Mouse (Mus musculus) liver, embryonic 12.5 days (tissue): ENCODE measurements around the gene Olfr1496. TPM values are rescaled to one million over a fixed set of nuclear protein-coding genes. Genes with fewer than 3 reads are reported as not detected.
"Not testable (repeated sequence)": the region's sequence is repeated elsewhere in the genome, so short reads cannot be mapped to it uniquely, and the experiment has no call there.

Experiments
- ATAC-seq: fragments of 200-750 bp; cut with Nextera tagmentation; 2 replicates; pipeline ENCODE4 v1.8.0; 2017; ENCODE audit warnings: moderate number of reproducible peaks, mild to moderate bottlenecking, moderate library complexity
- H3K27ac ChIP-seq: fragments of 300-500 bp; sonication (generic); 2 replicates; pipeline ENCODE4 v1.5.1; 2016; ENCODE audit warnings: mild to moderate bottlenecking
- H3K27me3 ChIP-seq: fragments of 300-500 bp; sonication (generic); replicated peaks from 2 replicates; pipeline ENCODE4 v1.6.1; 2016; ENCODE audit warnings: mild to moderate bottlenecking, moderate library complexity
- H3K36me3 ChIP-seq: fragments of 300-500 bp; sonication (generic); 2 replicates; pipeline ENCODE4 v1.6.1; 2016; ENCODE audit warnings: mild to moderate bottlenecking, moderate library complexity
- H3K4me1 ChIP-seq: fragments of 300-500 bp; sonication (generic); 2 replicates; pipeline ENCODE4 v1.6.1; 2016
- H3K4me2 ChIP-seq: fragments of 300-500 bp; sonication (generic); 2 replicates; pipeline ENCODE4 v1.6.1; 2016; ENCODE audit warnings: mild to moderate bottlenecking, moderate library complexity
- H3K4me3 ChIP-seq: fragments of 300-500 bp; sonication (generic); 2 replicates; pipeline ENCODE4 v1.5.1; 2016; ENCODE audit warnings: mild to moderate bottlenecking, moderate library complexity
- H3K9ac ChIP-seq: fragments of 300-500 bp; sonication (generic); 2 replicates; pipeline ENCODE4 v1.6.1; 2016; ENCODE audit warnings: mild to moderate bottlenecking, moderate library complexity
- H3K9me3 ChIP-seq: fragments of 300-500 bp; sonication (generic); replicated peaks from 2 replicates; pipeline ENCODE4 v1.6.1; 2016; ENCODE audit warnings: mild to moderate bottlenecking, moderate library complexity
- WGBS: fragments of 180-500 bp; shearing (Covaris S2); methylation state at CpG from one replicate; pipeline ENCODE4 v1.1.7; 2016; ENCODE audit not compliant: insufficient replicate concordance; 5-methylcytosine and 5-hydroxymethylcytosine counted together
- polyA plus RNA-seq: library from polyadenylated mRNA; unstranded; fragments of >200 nt; fragmentation: Nextera tagmentation; extraction: Ambion mirVana; gene quantifications from 2 replicates; pipeline ENCODE4 v1.2.1, GENCODE M21; 2016

Olfr1496 gene
- polyA plus RNA-seq, result not detected in 2 replicates

DNA sequence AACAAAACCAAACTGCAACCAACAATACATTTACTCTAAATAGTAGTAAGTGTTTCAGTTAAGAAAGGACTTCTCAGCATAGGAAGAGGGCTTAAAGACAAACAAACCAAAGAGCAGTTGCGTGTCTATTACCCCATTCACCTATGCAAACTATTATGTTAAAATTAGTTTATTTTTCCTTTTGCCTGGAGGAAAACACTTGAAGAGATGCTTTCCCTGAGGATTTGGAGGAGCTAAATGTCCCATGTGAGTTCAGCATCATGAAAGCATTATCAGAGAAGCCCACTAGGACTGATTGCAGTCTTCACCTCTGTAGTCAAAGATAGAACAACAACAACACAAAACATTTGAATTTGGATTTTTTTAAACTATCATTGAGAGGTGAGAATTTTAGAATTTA, at the start of gene Olfr1496:
TSS of gene Olfr1496 (plus strand) at position 301 of the 400 bp plus-strand sequence.
- H3K9ac ChIP-seq, result no peak within 1 kb of the TSS
- H3K4me3 ChIP-seq, result no peak within 1 kb of the TSS
- no peak within 1 kb of the TSS for H3K4me2 ChIP-seq
- 48% methylated on average over 1 of the region's 1 CpGs for WGBS
- no peaks in the 10 kb centered on the region for H3K36me3 ChIP-seq
- no peak for ATAC-seq
- no peaks in the 10 kb centered on the region for H3K9me3 ChIP-seq
- H3K27ac ChIP-seq, result no peak within 1 kb of the TSS
- H3K27me3 ChIP-seq, result no peaks in the 10 kb centered on the region
- H3K4me1 ChIP-seq, result no peaks in the 10 kb centered on the region

DNA sequence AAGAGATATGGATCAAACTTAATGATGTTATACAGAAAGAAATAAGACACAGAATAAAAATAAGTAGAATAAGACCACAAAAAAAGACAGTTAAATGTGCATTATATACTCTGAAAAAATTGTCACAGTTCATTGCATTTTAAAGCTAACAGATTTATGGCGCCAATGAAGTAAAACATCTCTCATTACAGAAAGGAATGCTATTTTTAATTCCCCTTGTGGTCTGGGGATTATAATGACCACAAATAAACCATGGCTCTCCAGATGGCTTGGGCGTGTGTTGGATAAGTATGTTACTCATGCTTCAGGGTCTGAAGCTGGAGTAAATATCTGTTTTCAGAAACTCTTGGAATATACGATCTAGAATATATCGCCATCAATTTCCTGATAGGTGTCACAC, 38.2 kb upstream of the Olfr1496 start, which contains the start of gene Olfr1494:
TSS of gene Olfr1494 (plus strand) at position 301 of the 400 bp plus-strand sequence.
- H3K4me3 ChIP-seq, result no peak within 1 kb of the TSS
- H3K4me2 ChIP-seq, result no peak within 1 kb of the TSS
- H3K27me3 ChIP-seq, result no peaks in the 10 kb centered on the region
- H3K4me1 ChIP-seq, result no peaks in the 10 kb centered on the region
- H3K9me3 ChIP-seq, result no peaks in the 10 kb centered on the region
- no peaks in the 10 kb centered on the region for H3K36me3 ChIP-seq
- ATAC-seq, result no peak
- no peak within 1 kb of the TSS for H3K27ac ChIP-seq
- 77% methylated on average over 4 of the region's 4 CpGs for WGBS
- no peak within 1 kb of the TSS for H3K9ac ChIP-seq

DNA sequence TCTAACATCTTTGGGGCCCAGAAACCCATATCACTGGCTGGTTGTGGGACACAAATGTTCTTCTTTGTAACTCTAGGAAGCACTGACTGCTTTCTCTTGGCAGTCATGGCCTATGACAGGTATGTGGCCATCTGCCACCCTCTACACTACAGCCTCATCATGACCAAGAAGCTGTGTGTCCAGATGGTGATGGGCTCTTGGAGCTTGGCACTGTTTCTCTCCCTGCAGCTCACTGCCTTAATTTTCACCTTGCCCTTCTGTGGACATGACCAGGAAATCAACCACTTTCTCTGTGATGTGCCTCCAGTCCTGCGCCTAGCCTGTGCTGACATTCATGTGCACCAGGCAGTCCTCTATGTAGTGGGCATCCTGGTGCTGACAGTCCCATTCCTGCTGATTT, 28.3 kb upstream of the Olfr1496 start:
- H3K4me2 ChIP-seq, result no peak overlapping the region
- H3K4me3 ChIP-seq, result no peak overlapping the region
- H3K36me3 ChIP-seq, result no peaks in the 10 kb centered on the region
- 55% methylated on average over 1 of the region's 1 CpGs for whole genome bisulfite sequencing
- H3K4me1 ChIP-seq, result no peaks in the 10 kb centered on the region
- ATAC-seq, result no peak
- H3K27ac ChIP-seq, result no peak overlapping the region
- H3K27me3 ChIP-seq, result no peaks in the 10 kb centered on the region
- no peaks in the 10 kb centered on the region for H3K9me3 ChIP-seq
- H3K9ac ChIP-seq, result no peak overlapping the region

DNA sequence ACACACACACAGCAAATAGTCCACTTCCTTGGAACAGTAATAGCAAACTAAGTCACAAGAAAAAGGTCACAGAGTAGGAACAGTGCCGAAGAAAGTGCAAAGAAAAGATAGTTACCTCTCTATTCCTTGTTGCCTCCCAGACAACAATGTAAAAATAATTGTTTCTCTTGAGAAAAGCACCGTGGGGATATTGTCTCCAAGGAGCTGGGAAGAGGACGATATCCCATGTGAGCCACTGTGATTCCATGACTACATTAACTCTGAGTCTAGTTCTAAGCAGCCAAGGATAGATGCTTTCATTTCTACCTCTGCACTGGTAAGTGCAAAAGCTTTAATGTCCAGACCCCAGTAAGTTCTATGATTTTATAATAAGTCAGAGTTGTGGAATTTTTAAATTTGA, 13.4 kb upstream of the Olfr1496 start, which contains the start of gene Olfr1495:
TSS of gene Olfr1495 (plus strand) at position 301 of the 400 bp plus-strand sequence.
- no peak within 1 kb of the TSS for H3K27ac ChIP-seq
- H3K4me2 ChIP-seq, result no peak within 1 kb of the TSS
- H3K4me3 ChIP-seq, result no peak within 1 kb of the TSS
- ATAC-seq, result no peak
- no peaks in the 10 kb centered on the region for H3K4me1 ChIP-seq
- no peaks in the 10 kb centered on the region for H3K9me3 ChIP-seq
- no peaks in the 10 kb centered on the region for H3K27me3 ChIP-seq
- no peaks in the 10 kb centered on the region for H3K36me3 ChIP-seq
- H3K9ac ChIP-seq, result no peak within 1 kb of the TSS
- WGBS, result 64% methylated on average over 3 of the region's 3 CpGs

DNA sequence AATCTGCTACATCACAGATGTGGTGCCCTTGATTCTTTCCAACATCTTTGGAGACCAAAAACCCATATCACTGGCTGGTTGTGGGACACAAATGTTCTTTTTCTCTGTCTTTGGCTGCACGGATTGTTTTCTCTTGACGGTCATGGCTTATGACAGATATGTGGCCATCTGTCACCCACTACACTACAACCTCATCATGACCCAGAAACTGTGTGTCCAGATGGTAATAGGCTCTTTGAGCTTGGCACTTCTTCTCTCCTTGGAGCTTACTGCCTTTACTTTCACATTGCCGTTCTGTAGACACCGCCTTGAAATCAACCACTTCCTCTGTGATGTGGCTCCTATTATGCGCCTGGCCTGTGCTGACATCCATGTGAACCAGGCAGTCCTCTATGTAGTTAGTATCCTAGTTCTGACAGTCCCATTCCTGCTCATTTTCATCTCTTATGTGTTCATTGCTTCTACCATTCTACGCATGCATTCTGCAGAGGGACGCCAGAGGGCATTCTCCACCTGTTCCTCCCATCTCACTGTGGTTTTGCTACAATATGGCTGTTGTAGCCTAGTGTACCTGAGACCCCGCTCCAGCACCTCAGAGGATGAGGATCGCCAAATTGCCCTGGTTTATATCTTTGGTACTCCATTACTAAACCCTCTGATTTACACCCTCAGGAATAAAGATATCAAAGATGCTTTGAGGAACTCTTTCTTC, 9.0 kb upstream of the Olfr1496 start:
- WGBS, result 69% methylated on average over 9 of the region's 9 CpGs
- Histone ChIP-seq H3K27me3 (no peaks in the 10 kb centered on the region), H3K4me3 (no peak overlapping the region), H3K27ac (no peak overlapping the region), H3K4me2 (no peak overlapping the region), H3K36me3 (no peaks in the 10 kb centered on the region), H3K9ac (no peak overlapping the region), H3K9me3 (no peaks in the 10 kb centered on the region), H3K4me1 (no peaks in the 10 kb centered on the region)
- ATAC-seq, result no peak

DNA sequence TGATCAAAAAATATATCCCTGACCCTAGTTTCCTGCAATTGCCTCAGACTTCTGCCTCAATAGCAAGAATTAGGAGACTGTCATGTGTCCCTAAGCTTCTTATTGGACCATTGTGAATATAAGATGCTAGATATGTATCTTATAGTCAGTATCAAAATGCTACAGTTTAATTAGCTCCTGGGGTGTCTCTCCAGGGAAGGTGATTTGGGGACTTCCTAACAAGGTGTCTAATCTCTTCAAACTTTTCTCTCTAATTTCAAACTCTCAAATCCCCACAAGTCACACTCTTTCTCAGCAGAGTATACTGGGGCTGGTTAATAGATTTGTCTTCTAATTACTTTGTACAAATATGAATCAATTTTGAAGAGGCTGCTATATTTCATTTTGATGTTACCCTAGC, 20.4 kb downstream of the Olfr1496 start, which contains the start of gene Olfr1497:
TSS of gene Olfr1497 (minus strand) at position 101 of the 400 bp plus-strand sequence.
- Histone ChIP-seq H3K27ac (no peak within 1 kb of the TSS), H3K4me2 (no peak within 1 kb of the TSS), H3K27me3 (no peaks in the 10 kb centered on the region), H3K4me1 (no peaks in the 10 kb centered on the region), H3K9ac (no peak within 1 kb of the TSS), H3K4me3 (no peak within 1 kb of the TSS), H3K36me3 (no peaks in the 10 kb centered on the region), H3K9me3 (no peaks in the 10 kb centered on the region)
- no peak for ATAC-seq

DNA sequence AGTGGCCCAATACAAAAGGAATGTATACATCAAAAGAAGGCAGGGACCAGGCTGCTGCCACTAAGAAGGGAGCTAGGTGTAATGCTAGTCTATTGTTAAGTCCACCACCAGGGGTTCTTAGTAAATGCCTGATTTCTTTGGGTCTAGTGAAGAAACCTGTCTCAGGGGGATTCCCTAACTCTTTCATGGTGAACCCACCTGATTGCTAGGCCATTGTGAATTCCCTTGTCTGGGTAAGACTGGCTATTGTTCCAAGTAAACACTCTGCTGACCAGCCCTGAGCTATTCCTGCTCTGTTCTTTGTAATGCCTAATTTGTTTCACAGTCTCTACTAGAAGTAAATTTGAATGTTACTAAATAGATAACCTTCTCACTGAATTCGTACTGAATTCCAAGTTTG, 27.8 kb downstream of the Olfr1496 start:
- WGBS, result 34% methylated on average over 1 of the region's 1 CpGs
- not testable (repeated sequence) for H3K27me3 ChIP-seq, H3K4me3 ChIP-seq, H3K4me1 ChIP-seq, H3K4me2 ChIP-seq, ATAC-seq, H3K9me3 ChIP-seq, H3K27ac ChIP-seq, H3K36me3 ChIP-seq, H3K9ac ChIP-seq

DNA sequence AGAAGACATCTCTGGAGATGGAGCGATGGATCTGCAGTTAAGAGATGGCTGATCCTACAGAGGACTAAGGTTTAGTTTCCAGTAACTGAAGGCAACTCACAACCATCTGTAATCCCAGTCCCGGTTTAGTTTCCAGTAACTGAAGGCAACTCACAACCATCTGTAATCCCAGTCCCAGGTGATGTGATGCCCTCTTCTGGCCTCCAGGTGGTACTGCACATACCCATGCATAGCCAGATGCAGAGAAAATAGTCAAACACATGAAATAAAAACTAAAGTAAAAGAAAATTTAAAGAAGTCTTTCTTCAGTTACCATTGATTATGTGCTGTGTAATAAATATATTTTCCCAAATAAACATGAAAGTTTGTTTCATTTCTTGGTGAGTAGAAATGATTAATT, 35.1 kb downstream of the Olfr1496 start:
- H3K27ac ChIP-seq, result no peak overlapping the region
- H3K27me3 ChIP-seq, result no peaks in the 10 kb centered on the region
- H3K4me1 ChIP-seq, result no peaks in the 10 kb centered on the region
- no peak overlapping the region for H3K9ac ChIP-seq
- no peaks in the 10 kb centered on the region for H3K9me3 ChIP-seq
- ATAC-seq, result no peak
- no peak overlapping the region for H3K4me3 ChIP-seq
- no peak overlapping the region for H3K4me2 ChIP-seq
- WGBS, result 43% methylated on average over 2 of the region's 2 CpGs
- no peaks in the 10 kb centered on the region for H3K36me3 ChIP-seq

DNA sequence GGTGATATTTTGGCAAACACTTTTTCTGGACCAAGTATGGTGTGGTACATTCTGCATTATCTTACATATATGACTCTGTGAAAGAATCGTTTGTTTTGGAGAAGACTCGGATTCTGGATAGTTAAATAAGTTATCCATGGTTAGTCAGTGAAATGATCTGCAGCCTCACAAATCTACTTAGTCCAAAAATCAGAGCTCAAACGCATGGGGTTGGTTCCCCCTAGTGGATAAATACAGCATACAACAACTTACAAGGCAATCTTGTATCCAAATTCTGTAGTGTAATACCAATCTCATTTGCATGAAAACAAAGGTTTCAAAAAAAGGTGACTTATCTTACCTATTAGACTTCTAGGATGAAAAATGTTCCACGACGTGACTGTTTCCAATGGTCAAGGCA, 41.1 kb downstream of the Olfr1496 start:
- Histone ChIP-seq H3K9me3 (no peaks in the 10 kb centered on the region), H3K27me3 (no peaks in the 10 kb centered on the region), H3K4me3 (no peak overlapping the region), H3K4me1 (no peaks in the 10 kb centered on the region), H3K9ac (no peak overlapping the region), H3K4me2 (no peak overlapping the region), H3K36me3 (no peaks in the 10 kb centered on the region), H3K27ac (no peak overlapping the region)
- ATAC-seq, result no peak
- WGBS, result 22% methylated on average over 5 of the region's 5 CpGs

DNA sequence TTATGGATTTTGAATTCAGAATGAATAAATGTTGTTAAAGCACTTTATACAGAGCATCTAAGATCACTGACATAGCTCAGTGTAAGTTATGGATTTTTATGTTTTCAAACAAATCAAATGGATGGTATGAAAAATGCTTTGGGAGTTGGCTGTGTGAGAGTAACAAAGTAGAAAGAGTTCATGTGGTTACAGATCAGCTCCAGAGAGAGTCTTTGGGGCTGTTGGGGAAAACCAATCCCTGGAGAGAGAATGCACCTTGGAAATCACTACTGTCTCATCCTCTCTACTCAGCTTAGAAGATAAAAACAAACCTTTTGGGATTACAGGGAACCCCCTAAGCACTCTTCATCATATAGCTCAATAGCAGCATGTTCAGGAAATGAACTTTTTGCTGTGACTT, 41.7 kb downstream of the Olfr1496 start, which contains the start of gene Olfr1499:
TSS of gene Olfr1499 (minus strand) at position 101 of the 400 bp plus-strand sequence.
- H3K4me2 ChIP-seq, result no peak within 1 kb of the TSS
- ATAC-seq, result no peak
- no peak within 1 kb of the TSS for H3K27ac ChIP-seq
- H3K4me3 ChIP-seq, result no peak within 1 kb of the TSS
- no peaks in the 10 kb centered on the region for H3K4me1 ChIP-seq
- H3K36me3 ChIP-seq, result no peaks in the 10 kb centered on the region
- H3K9ac ChIP-seq, result no peak within 1 kb of the TSS
- H3K9me3 ChIP-seq, result no peaks in the 10 kb centered on the region
- no peaks in the 10 kb centered on the region for H3K27me3 ChIP-seq

DNA sequence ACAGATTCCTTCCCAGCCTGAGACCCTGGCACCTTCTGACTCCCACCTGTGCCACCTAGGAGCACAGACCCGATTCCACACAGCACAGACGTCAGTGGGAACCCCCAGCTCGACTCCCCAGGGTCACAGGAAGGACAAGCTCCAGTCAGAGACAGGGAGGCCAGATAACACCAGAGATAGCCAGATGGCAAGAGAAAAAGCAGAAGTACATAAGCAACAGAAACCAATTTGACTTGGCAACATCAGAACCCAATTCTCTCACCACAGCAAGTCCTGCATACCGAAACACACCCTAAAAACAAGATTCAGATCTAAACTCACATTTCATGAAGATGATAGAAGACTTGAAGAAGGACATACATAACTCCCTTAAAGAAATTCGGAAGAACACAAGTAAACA, 43.2 kb downstream of the Olfr1496 start:
- H3K36me3 ChIP-seq, result no peaks in the 10 kb centered on the region
- H3K4me2 ChIP-seq, result no peak overlapping the region
- no peaks in the 10 kb centered on the region for H3K27me3 ChIP-seq
- no peaks in the 10 kb centered on the region for H3K9me3 ChIP-seq
- H3K4me1 ChIP-seq, result no peaks in the 10 kb centered on the region
- H3K4me3 ChIP-seq, result no peak overlapping the region
- 23% methylated on average over 5 of the region's 5 CpGs for WGBS
- H3K27ac ChIP-seq, result no peak overlapping the region
- ATAC-seq, result no peak
- no peak overlapping the region for H3K9ac ChIP-seq

DNA sequence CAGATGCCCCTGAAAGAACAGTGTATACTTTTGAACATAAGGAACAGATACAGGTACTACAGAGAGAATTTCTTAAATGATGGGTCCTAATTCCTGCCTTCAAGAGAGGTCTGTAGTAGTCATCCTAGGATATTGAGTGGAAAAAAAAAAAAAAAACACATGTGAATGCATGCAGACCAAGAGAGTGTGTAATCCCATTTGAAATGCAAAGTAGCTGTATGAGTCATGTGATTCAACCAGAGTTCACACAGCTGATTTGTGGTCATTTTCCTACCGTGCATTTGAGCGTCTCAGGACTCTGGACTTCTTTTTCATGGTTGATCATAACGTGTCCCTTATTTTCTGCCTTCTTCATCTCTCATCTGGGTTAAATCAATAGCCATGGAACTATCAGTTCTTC, 50.8 kb downstream of the Olfr1496 start:
- Histone ChIP-seq H3K27me3 (no peaks in the 10 kb centered on the region), H3K4me3 (no peak overlapping the region), H3K4me2 (no peak overlapping the region), H3K27ac (no peak overlapping the region), H3K9me3 (no peaks in the 10 kb centered on the region), H3K36me3 (no peaks in the 10 kb centered on the region), H3K4me1 (no peaks in the 10 kb centered on the region), H3K9ac (no peak overlapping the region)
- WGBS, result 62% methylated on average over 3 of the region's 3 CpGs
- no peak for ATAC-seq

DNA sequence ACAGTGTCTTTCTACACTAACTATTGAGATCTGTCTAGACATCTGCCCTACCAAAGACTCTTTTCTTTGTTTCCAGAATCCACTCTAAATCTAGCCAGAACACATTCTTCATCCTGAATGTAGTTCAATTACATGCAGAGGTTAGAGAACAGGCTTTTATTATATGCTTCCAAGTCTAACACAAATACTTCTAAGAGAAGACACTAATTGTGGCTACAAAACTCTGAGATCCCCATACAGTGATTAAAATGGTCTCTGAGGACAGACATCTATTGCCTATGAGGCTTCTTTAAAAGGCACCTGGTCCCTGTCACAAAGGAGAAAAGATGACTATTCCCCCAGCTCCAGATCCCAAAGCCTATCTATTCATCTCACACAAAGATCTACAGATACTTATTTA, 52.7 kb downstream of the Olfr1496 start, which contains the start of gene Olfr1500:
TSS of gene Olfr1500 (minus strand) at position 101 of the 400 bp plus-strand sequence.
- Histone ChIP-seq H3K4me1 (no peaks in the 10 kb centered on the region), H3K36me3 (no peaks in the 10 kb centered on the region), H3K9me3 (no peaks in the 10 kb centered on the region), H3K27me3 (no peaks in the 10 kb centered on the region), H3K4me2 (no peak within 1 kb of the TSS), H3K4me3 (no peak within 1 kb of the TSS), H3K27ac (no peak within 1 kb of the TSS), H3K9ac (no peak within 1 kb of the TSS)
- no peak for ATAC-seq
